7 mouse cellular contexts compared by ENCODE assay signal in the genomic region with DNA sequence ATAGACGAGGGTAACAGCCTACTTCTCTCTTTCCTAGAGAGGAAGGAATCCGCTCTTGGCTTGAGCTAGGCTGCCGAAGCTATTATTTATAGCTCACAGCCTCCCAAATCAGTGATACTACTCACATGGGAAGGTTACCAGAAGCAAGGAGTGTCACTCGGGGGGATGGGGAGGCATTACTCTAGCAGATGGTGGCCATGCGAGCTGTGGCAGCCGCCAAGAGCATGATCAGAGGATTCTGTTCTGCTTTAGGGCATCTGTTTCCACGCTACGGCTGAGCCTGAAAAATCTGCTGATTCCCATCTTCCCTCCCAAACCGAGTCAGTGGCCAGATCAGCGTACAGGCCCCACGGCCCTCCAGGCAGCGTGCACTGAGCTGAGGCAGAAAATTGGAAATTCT.
DNase-seq lines count a peak whose midpoint lies in the region; ATAC-seq lines count a peak whose summit lies in the region.

No protein-coding gene starts in this region.

- ATAC-seq in neural tube, embryonic 12.5 days (ENCODE audit: low FRiP score, low read depth), result 0 out of 2 replicates have a peak, but pooled peaks have one; percentile 41

- H3K4me3 ChIP-seq in heart, embryonic 10.5 days, result peak overlapping the region; percentile 29; the same call in 1 of the 2 replicates
- no peak overlapping the region for H3K4me3 ChIP-seq in neural tube, embryonic 12.5 days

- H3K4me2 ChIP-seq in neural tube, embryonic 12.5 days (replicated peaks), result no peak overlapping the region

- H3K9ac ChIP-seq in neural tube, embryonic 12.5 days, result no peak overlapping the region

- peaks cover 10% of the 10 kb centered on the region for H3K4me1 ChIP-seq in heart, embryonic 10.5 days
- no peaks in the 10 kb centered on the region for H3K4me1 ChIP-seq in neural tube, embryonic 12.5 days

- WGBS in heart, embryonic 10.5 days, result 47% methylated on average over 12 of the region's 12 CpGs
- 52% methylated on average over 12 of the region's 12 CpGs for WGBS in neural tube, embryonic 12.5 days

- no peaks in the 10 kb centered on the region for H3K9me3 ChIP-seq in heart, embryonic 10.5 days
- no peaks in the 10 kb centered on the region for H3K9me3 ChIP-seq in neural tube, embryonic 12.5 days

- H3K36me3 ChIP-seq in heart, embryonic 10.5 days, result no peaks in the 10 kb centered on the region
- no peaks in the 10 kb centered on the region for H3K36me3 ChIP-seq in neural tube, embryonic 12.5 days

- H3K27me3 ChIP-seq in heart, embryonic 10.5 days (ENCODE audit: insufficient read depth, poor library complexity, severe bottlenecking), result no peaks in the 10 kb centered on the region
- no peaks in the 10 kb centered on the region for H3K27me3 ChIP-seq in neural tube, embryonic 12.5 days (replicated peaks)

- peak overlapping the region; percentile 59; the same call in 1 of the 2 replicates for H3K27ac ChIP-seq in heart, embryonic 10.5 days
- no peak overlapping the region for H3K27ac ChIP-seq in neural tube, embryonic 12.5 days

- DNase-seq in ovary, postnatal 10 days (ENCODE audit: low spot score), result peak; percentile 19
- DNase-seq in ovary, adult 18-20 months (ENCODE audit: low spot score), result no peak
- peak; percentile 14 for DNase-seq in embryo, embryonic 9.5 days (ENCODE audit: extremely low spot score)
- peak; percentile 71 for DNase-seq in heart, embryonic 10.5 days (ENCODE audit: low spot score)
- peak; percentile 43 to 51 for DNase-seq in layer of hippocampus, postnatal 25 days (ENCODE audit: extremely low spot score in 1 of 2, low spot score in 1 of 2)
- no peak for DNase-seq in spleen, adult 12 weeks (ENCODE audit: low spot score)

Comparison
In these comparisons a context has a peak if more than half of its experiments do, and no peak if none do; other contexts are left out.
1. DNase-seq: peak in ovary, postnatal 10 days (single experiment), embryo, embryonic 9.5 days (single experiment), heart, embryonic 10.5 days (single experiment) and layer of hippocampus, postnatal 25 days (2 of 2); none in ovary, adult 18-20 months (single experiment) and spleen, adult 12 weeks (single experiment).